Mouse (Mus musculus) midbrain, embryonic 12.5 days (tissue): ENCODE data around the gene Nudt22. TPM values are rescaled to one million over a fixed set of nuclear protein-coding genes. Genes with fewer than 3 reads are reported as not detected.

Experiments
- ATAC-seq: fragments of 200-750 bp; cut with Nextera tagmentation; 2 replicates; pipeline ENCODE4 v1.8.0; 2017; ENCODE audit warnings: low read depth, moderate TSS enrichment, moderate library complexity; ENCODE audit not compliant: low FRiP score
- H3K27ac ChIP-seq: fragments of 300-500 bp; sonication (generic); replicated peaks from 2 replicates; pipeline ENCODE4 v1.5.1; 2016; ENCODE audit warnings: mild to moderate bottlenecking
- H3K27me3 ChIP-seq: fragments of 300-500 bp; sonication (generic); 2 replicates; pipeline ENCODE4 v1.6.1; 2016; ENCODE audit warnings: mild to moderate bottlenecking
- H3K36me3 ChIP-seq: fragments of 300-500 bp; sonication (generic); 2 replicates; pipeline ENCODE4 v1.6.1; 2016
- H3K4me1 ChIP-seq: fragments of 300-500 bp; sonication (generic); 2 replicates; pipeline ENCODE4 v1.6.1; 2016
- H3K4me2 ChIP-seq: fragments of 300-500 bp; sonication (generic); replicated peaks from 2 replicates; pipeline ENCODE4 v1.6.1; 2016; ENCODE audit warnings: mild to moderate bottlenecking, moderate library complexity
- H3K4me3 ChIP-seq: fragments of 300-500 bp; sonication (generic); 2 replicates; pipeline ENCODE4 v1.5.1; 2016; ENCODE audit warnings: mild to moderate bottlenecking
- H3K9ac ChIP-seq: fragments of 300-500 bp; sonication (generic); replicated peaks from 2 replicates; pipeline ENCODE4 v1.6.1; 2016; ENCODE audit warnings: mild to moderate bottlenecking, moderate library complexity
- H3K9me3 ChIP-seq: fragments of 300-500 bp; sonication (generic); 2 replicates; pipeline ENCODE4 v1.6.1; 2016; ENCODE audit warnings: mild to moderate bottlenecking
- WGBS: fragments of 180-500 bp; shearing (Covaris S2); methylation state at CpG from one replicate; pipeline ENCODE4 v1.1.7; 2016; 5-methylcytosine and 5-hydroxymethylcytosine counted together
- polyA plus RNA-seq: library from polyadenylated mRNA; unstranded; fragments of >200 nt; fragmentation: Nextera tagmentation; extraction: Ambion mirVana; gene quantifications from 2 replicates; pipeline ENCODE4 v1.2.1, GENCODE M21; 2016

Nudt22 gene
- 18.7 and 19.0 TPM in 2 replicates for polyA plus RNA-seq

DNA sequence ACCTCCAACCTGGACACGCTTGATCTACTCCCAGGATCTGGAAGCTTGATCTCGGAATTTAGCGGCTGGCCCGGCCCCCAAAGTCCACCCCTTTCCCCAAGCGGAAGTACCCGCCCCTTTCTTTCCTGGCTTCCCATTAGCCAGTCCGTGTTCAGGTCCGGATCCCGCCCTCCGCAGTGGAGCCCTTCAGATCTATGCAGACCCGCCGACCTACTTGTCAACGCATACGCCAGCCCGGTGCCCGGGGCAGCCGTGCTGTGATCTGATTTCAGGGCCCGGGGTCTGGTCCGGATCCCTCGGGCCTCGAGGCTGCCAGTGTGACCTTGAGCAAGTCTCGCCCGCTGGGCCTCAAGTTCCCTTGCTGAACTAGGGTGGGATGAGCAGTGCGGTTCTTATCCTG, at the start of gene Nudt22, which contains the start of gene Trpt1:
TSS of gene Nudt22 (minus strand) at position 112 of the 400 bp plus-strand sequence.
TSS of gene Trpt1 (plus strand) at position 126 of the 400 bp plus-strand sequence.
- Histone ChIP-seq H3K4me2 (peak within 1 kb of the TSS; percentile 75), H3K9ac (peak within 1 kb of the TSS; percentile 78), H3K27ac (peak within 1 kb of the TSS; percentile 43), H3K4me1 (peaks cover 37% of the 10 kb centered on the region), H3K9me3 (no peaks in the 10 kb centered on the region), H3K27me3 (no peaks in the 10 kb centered on the region), H3K36me3 (peaks cover 24% of the 10 kb centered on the region), H3K4me3 (peak within 1 kb of the TSS; percentile 64)
- under 1% methylated on average over 24 of the region's 24 CpGs for WGBS
- peak; percentile 73 for ATAC-seq

- H3K4me2 ChIP-seq, result no peak overlapping the region
- H3K27me3 ChIP-seq, result no peaks in the 10 kb centered on the region
- no peak overlapping the region for H3K4me3 ChIP-seq
- H3K4me1 ChIP-seq, result peaks cover 6% of the 10 kb centered on the region
- H3K27ac ChIP-seq, result no peak overlapping the region
- H3K9ac ChIP-seq, result no peak overlapping the region
- H3K36me3 ChIP-seq, result no peaks in the 10 kb centered on the region
- no peak for ATAC-seq
- H3K9me3 ChIP-seq, result no peaks in the 10 kb centered on the region
- 61% methylated on average over 4 of the region's 4 CpGs for WGBS
These were observed 48.8 kb upstream of the Nudt22 start for GRCm38 (mm10) chr19:7044706-7045105.

DNA sequence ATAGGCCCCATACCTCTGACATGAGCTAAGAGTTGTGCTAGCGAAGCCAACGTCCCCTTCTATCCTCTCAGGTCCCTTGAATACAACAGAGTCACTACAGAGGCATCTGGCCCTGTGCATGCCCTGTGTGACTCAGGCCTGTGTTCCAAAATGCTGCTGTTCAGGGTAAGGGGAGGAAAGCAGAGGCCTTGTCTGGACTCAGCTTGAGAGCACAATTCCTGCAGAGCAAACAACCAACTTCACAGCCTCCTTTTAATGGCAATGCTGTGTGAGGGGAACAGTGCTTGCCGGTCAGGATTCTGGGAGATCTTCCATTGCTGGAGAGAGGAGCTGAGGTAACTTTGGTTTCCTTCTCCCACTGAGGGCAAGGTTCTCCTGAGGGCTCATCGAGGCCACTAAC, 48.4 kb upstream of the Nudt22 start:
- H3K4me2 ChIP-seq, result no peak overlapping the region
- H3K4me1 ChIP-seq, result peaks cover 6% of the 10 kb centered on the region
- no peaks in the 10 kb centered on the region for H3K9me3 ChIP-seq
- WGBS, result 68% methylated on average over 4 of the region's 4 CpGs
- H3K27ac ChIP-seq, result no peak overlapping the region
- ATAC-seq, result no peak
- H3K4me3 ChIP-seq, result no peak overlapping the region
- no peaks in the 10 kb centered on the region for H3K27me3 ChIP-seq
- no peaks in the 10 kb centered on the region for H3K36me3 ChIP-seq
- no peak overlapping the region for H3K9ac ChIP-seq

DNA sequence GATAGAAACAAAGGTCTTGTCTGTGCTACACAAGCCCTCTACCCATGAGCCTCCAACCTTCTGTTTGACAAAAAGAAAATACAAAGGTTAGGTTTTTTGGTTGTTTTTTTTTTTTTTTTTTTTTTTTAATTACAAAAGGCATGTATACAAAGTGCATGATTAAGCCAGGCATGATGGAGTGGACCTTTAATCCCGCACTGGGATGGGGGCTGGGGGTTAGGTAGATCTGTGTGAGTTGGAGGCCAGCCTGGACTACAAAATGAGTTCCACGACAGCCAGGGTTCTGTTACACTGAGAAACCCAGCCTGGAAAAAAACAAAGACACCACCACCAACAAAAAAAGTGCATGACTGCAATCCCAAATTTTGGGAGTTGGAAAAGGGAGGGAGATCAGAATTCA, 45.3 kb upstream of the Nudt22 start:
- no peaks in the 10 kb centered on the region for H3K27me3 ChIP-seq
- H3K4me3 ChIP-seq, result 0 out of 2 replicates have a peak overlapping the region, but pooled peaks have one; percentile 47
- peak overlapping the region; percentile 90; the same call in 1 of the 2 replicates for H3K27ac ChIP-seq
- no peaks in the 10 kb centered on the region for H3K9me3 ChIP-seq
- H3K9ac ChIP-seq, result peak overlapping the region; percentile 64; the same call in 1 of the 2 replicates
- 0 out of 2 replicates have a peak, but pooled peaks cover 4% of the 10 kb centered on the region for H3K36me3 ChIP-seq
- peaks cover 31% of the 10 kb centered on the region for H3K4me1 ChIP-seq
- no peak overlapping the region for H3K4me2 ChIP-seq
- WGBS, result 97% methylated on average over 2 of the region's 2 CpGs
- ATAC-seq, result no peak

- no peak for ATAC-seq
- Histone ChIP-seq H3K36me3 (0 out of 2 replicates have a peak, but pooled peaks cover 5% of the 10 kb centered on the region), H3K27me3 (no peaks in the 10 kb centered on the region), H3K4me2 (peak overlapping the region; percentile 53), H3K4me1 (peaks cover 31% of the 10 kb centered on the region), H3K9me3 (no peaks in the 10 kb centered on the region), H3K27ac (peak overlapping the region; percentile 90), H3K9ac (peak overlapping the region; percentile 64), H3K4me3 (peak overlapping the region; percentile 47)
- 28% methylated on average over 13 of the region's 13 CpGs for WGBS
These were observed 44.8 kb upstream of the Nudt22 start for GRCm38 (mm10) chr19:7040637-7041130.

GRCm38 (mm10) chr19:7039841-7040636, 44.1 kb upstream of the Nudt22 start, which contains the start of gene Stip1:
Gene Stip1, minus strand, starts transcription at chr19:7039967.
- no peaks in the 10 kb centered on the region for H3K9me3 ChIP-seq
- peak within 1 kb of the TSS; percentile 82 for H3K4me3 ChIP-seq
- H3K9ac ChIP-seq, result peak within 1 kb of the TSS; percentile 97
- peaks cover 11% of the 10 kb centered on the region for H3K36me3 ChIP-seq
- peaks cover 31% of the 10 kb centered on the region for H3K4me1 ChIP-seq
- ATAC-seq, result peak; percentile 99
- under 1% methylated on average over 49 of the region's 49 CpGs for WGBS
- H3K4me2 ChIP-seq, result peak within 1 kb of the TSS; percentile 86
- peak within 1 kb of the TSS; percentile 92 for H3K27ac ChIP-seq
- H3K27me3 ChIP-seq, result no peaks in the 10 kb centered on the region

GRCm38 (mm10) chr19:7039088-7039720, 43.3 kb upstream of the Nudt22 start:
- no peaks in the 10 kb centered on the region for H3K9me3 ChIP-seq
- peak overlapping the region; percentile 82 for H3K4me3 ChIP-seq
- H3K4me1 ChIP-seq, result peaks cover 31% of the 10 kb centered on the region
- peaks cover 18% of the 10 kb centered on the region for H3K36me3 ChIP-seq
- H3K27me3 ChIP-seq, result no peaks in the 10 kb centered on the region
- H3K27ac ChIP-seq, result peak overlapping the region; percentile 92
- H3K9ac ChIP-seq, result peak overlapping the region; percentile 97
- WGBS, result 2% methylated on average over 35 of the region's 35 CpGs
- no peak; the same call in 1 of the 2 replicates for ATAC-seq
- peak overlapping the region; percentile 86 for H3K4me2 ChIP-seq

GRCm38 (mm10) chr19:7034006-7034405, 38.1 kb upstream of the Nudt22 start:
- Histone ChIP-seq H3K4me3 (no peak overlapping the region), H3K4me1 (peaks cover 23% of the 10 kb centered on the region), H3K36me3 (peaks cover 69% of the 10 kb centered on the region), H3K9ac (no peak overlapping the region), H3K4me2 (no peak overlapping the region), H3K27ac (no peak overlapping the region), H3K27me3 (no peaks in the 10 kb centered on the region), H3K9me3 (no peaks in the 10 kb centered on the region)
- WGBS, result 93% methylated on average over 5 of the region's 5 CpGs
- ATAC-seq, result no peak

- 93% methylated on average over 5 of the region's 5 CpGs for WGBS
- H3K27me3 ChIP-seq, result no peaks in the 10 kb centered on the region
- no peak for ATAC-seq
- no peaks in the 10 kb centered on the region for H3K4me1 ChIP-seq
- no peak overlapping the region for H3K9ac ChIP-seq
- no peak overlapping the region for H3K4me3 ChIP-seq
- no peaks in the 10 kb centered on the region for H3K9me3 ChIP-seq
- H3K4me2 ChIP-seq, result no peak overlapping the region
- no peak overlapping the region for H3K27ac ChIP-seq
- H3K36me3 ChIP-seq, result peaks cover 97% of the 10 kb centered on the region
These were observed 33.6 kb upstream of the Nudt22 start for GRCm38 (mm10) chr19:7029531-7029930.

DNA sequence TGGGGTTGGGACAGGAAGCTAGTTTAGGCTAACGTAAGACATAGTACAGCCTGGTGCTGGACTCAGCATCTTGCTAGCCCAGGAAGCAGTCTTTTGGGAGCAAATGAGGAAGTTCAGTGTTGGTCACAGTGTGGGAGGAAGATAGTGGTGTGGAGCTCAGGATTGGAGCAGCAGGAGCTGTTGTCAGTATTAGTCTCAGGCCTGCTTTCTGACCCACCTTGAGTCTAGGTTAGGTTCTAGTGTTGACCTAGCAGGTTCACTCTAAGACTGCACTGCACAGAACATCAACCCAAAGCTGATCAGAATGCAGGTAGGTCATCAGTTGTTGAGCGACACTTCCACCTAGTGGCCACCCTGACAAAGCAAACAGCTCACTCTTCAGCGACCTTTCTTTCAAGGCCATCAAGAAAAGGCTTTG, 24.3 kb upstream of the Nudt22 start:
- Histone ChIP-seq H3K27me3 (no peaks in the 10 kb centered on the region), H3K27ac (no peak overlapping the region), H3K4me2 (no peak overlapping the region), H3K9me3 (no peaks in the 10 kb centered on the region), H3K4me3 (no peak overlapping the region), H3K4me1 (no peaks in the 10 kb centered on the region), H3K9ac (no peak overlapping the region), H3K36me3 (peaks cover 80% of the 10 kb centered on the region)
- 43% methylated on average over 3 of the region's 3 CpGs for WGBS
- no peak for ATAC-seq

GRCm38 (mm10) chr19:7019191-7019590, 23.3 kb upstream of the Nudt22 start, which contains the start of gene Fermt3:
Gene Fermt3, minus strand, starts transcription at chr19:7019469.
- Histone ChIP-seq H3K4me3 (no peak within 1 kb of the TSS), H3K9ac (no peak within 1 kb of the TSS), H3K4me1 (no peaks in the 10 kb centered on the region), H3K27ac (no peak within 1 kb of the TSS), H3K9me3 (no peaks in the 10 kb centered on the region), H3K27me3 (no peaks in the 10 kb centered on the region), H3K4me2 (no peak within 1 kb of the TSS), H3K36me3 (peaks cover 76% of the 10 kb centered on the region)
- 91% methylated on average over 5 of the region's 5 CpGs for WGBS
- ATAC-seq, result no peak

- Histone ChIP-seq H3K27me3 (no peaks in the 10 kb centered on the region), H3K4me2 (no peak overlapping the region), H3K4me1 (no peaks in the 10 kb centered on the region), H3K27ac (no peak overlapping the region), H3K9me3 (no peaks in the 10 kb centered on the region), H3K36me3 (peaks cover 77% of the 10 kb centered on the region), H3K4me3 (no peak overlapping the region), H3K9ac (no peak overlapping the region)
- WGBS, result 92% methylated on average over 11 of the region's 11 CpGs
- ATAC-seq, result no peak
These were observed 22.6 kb upstream of the Nudt22 start for GRCm38 (mm10) chr19:7018546-7018945.
